Mouse (Mus musculus) embryonic facial prominence, embryonic 14.5 days (tissue): ENCODE measurements around the gene Stard13. TPM values are rescaled to one million over a fixed set of nuclear protein-coding genes. Genes with fewer than 3 reads are reported as not detected.

Source experiments
- ATAC-seq: fragments of 200-750 bp; cut with Nextera tagmentation; 2 replicates; pipeline ENCODE4 v1.8.0; 2017; ENCODE audit warnings: low read depth, moderate number of reproducible peaks, moderate TSS enrichment
- DNase-seq: peaks from one replicate; pipeline ENCODE4 v3.0.0-alpha.2; 2015; ENCODE audit warnings: low spot score
- H3K27ac ChIP-seq: fragments of 300-500 bp; sonication (generic); replicated peaks from 2 replicates; pipeline ENCODE4 v1.5.1; 2014; ENCODE audit warnings: low read depth, mild to moderate bottlenecking, low read length, moderate library complexity
- H3K27me3 ChIP-seq: fragments of 300-500 bp; sonication (generic); replicated peaks from 2 replicates; pipeline ENCODE4 v1.6.1; 2014; ENCODE audit warnings: low read length; ENCODE audit not compliant: control insufficient read depth, insufficient read depth
- H3K36me3 ChIP-seq: fragments of 300-500 bp; sonication (generic); 2 replicates; pipeline ENCODE4 v1.6.1; 2014; ENCODE audit warnings: low read length, mixed read lengths; ENCODE audit not compliant: control insufficient read depth, insufficient read depth
- H3K4me1 ChIP-seq: fragments of 300-500 bp; sonication (generic); 2 replicates; pipeline ENCODE4 v1.6.1; 2014; ENCODE audit warnings: antibody characterized with exemption, low read length; ENCODE audit not compliant: control insufficient read depth, insufficient read depth
- H3K4me2 ChIP-seq: fragments of 300-500 bp; sonication (generic); 2 replicates; pipeline ENCODE4 v1.6.1; 2014; ENCODE audit warnings: low read depth, mild to moderate bottlenecking, low read length, moderate library complexity, mixed read lengths
- H3K4me3 ChIP-seq: fragments of 300-500 bp; sonication (generic); 2 replicates; pipeline ENCODE4 v1.5.1; 2014; ENCODE audit warnings: low read depth, mild to moderate bottlenecking, low read length
- H3K9ac ChIP-seq: fragments of 300-500 bp; sonication (generic); 2 replicates; pipeline ENCODE4 v1.6.1; 2014; ENCODE audit warnings: low read depth, mild to moderate bottlenecking, low read length, moderate library complexity, mixed read lengths
- H3K9me3 ChIP-seq: fragments of 300-500 bp; sonication (generic); 2 replicates; pipeline ENCODE4 v1.6.1; 2016; ENCODE audit warnings: low read length; ENCODE audit not compliant: control insufficient read depth
- WGBS: fragments of 180-500 bp; shearing (Covaris S2); extraction: QIAGEN DNeasy Blood & Tissue Kit; methylation state at CpG from one replicate; pipeline ENCODE4 v1.1.7; 2014; 5-methylcytosine and 5-hydroxymethylcytosine counted together
- polyA plus RNA-seq: library from polyadenylated mRNA; unstranded; fragments of >200 nt; fragmentation: Nextera tagmentation; extraction: Ambion mirVana; gene quantifications from 2 replicates; pipeline ENCODE4 v1.2.1, GENCODE M21; 2014

The Stard13 gene
- polyA plus RNA-seq, 1 experiment from 2014 or later: 13.3 TPM

- no peaks in the 10 kb centered on the region for H3K4me1 ChIP-seq
- 0 out of 2 replicates have a peak overlapping the region, but pooled peaks have one; percentile 4 for H3K4me2 ChIP-seq
- DNase-seq: peak; percentile 19
- WGBS: 59% methylated on average over 8 of the region's 8 CpGs
- no peaks in the 10 kb centered on the region for H3K27me3 ChIP-seq
- H3K9me3 ChIP-seq: no peaks in the 10 kb centered on the region
- no peaks in the 10 kb centered on the region for H3K36me3 ChIP-seq
- H3K9ac ChIP-seq: no peak overlapping the region
- H3K27ac ChIP-seq: no peak overlapping the region
- ATAC-seq: no peak
- no peak overlapping the region for H3K4me3 ChIP-seq
These were observed 18.6 kb upstream of the Stard13 start for GRCm38 (mm10) chr5:151252213-151252612.

- no peak overlapping the region for H3K4me3 ChIP-seq
- H3K27me3 ChIP-seq: no peaks in the 10 kb centered on the region
- H3K36me3 ChIP-seq: no peaks in the 10 kb centered on the region
- no peak overlapping the region for H3K9ac ChIP-seq
- no peak for ATAC-seq
- 85% methylated on average over 8 of the region's 8 CpGs for WGBS
- no peak for DNase-seq
- no peaks in the 10 kb centered on the region for H3K4me1 ChIP-seq
- H3K27ac ChIP-seq: no peak overlapping the region
- no peaks in the 10 kb centered on the region for H3K9me3 ChIP-seq
- no peak overlapping the region for H3K4me2 ChIP-seq
These were observed 18.0 kb upstream of the Stard13 start for GRCm38 (mm10) chr5:151251656-151252055.

GRCm38 (mm10) chr5:151248671-151249620 lies 15.3 kb upstream of the Stard13 start:
- WGBS: 66% methylated on average over 10 of the region's 10 CpGs

DNA sequence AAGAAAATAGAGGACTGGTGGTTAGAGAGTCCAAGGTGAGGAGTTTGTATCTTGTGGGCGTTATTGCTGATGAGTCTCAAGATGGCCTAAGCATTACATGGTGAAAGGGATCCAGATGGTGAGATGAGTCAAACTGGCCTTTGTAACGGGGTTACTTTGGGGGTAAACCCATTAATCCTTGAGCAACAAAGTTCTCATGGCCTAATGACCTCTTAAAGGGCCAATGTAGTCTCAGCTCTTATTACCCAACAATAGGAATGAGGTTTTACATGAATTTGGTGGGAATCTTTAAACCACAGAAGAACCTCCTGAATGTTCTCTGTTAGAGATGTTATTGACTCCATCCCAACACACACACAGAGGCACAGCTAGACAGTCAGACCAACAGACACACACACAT lies 14.4 kb upstream of the Stard13 start:
- H3K9me3 ChIP-seq: no peaks in the 10 kb centered on the region
- no peak overlapping the region for H3K4me3 ChIP-seq
- 69% methylated on average over 2 of the region's 2 CpGs for WGBS
- no peak overlapping the region for H3K9ac ChIP-seq
- no peaks in the 10 kb centered on the region for H3K36me3 ChIP-seq
- DNase-seq: no peak
- H3K4me1 ChIP-seq: no peaks in the 10 kb centered on the region
- no peaks in the 10 kb centered on the region for H3K27me3 ChIP-seq
- H3K4me2 ChIP-seq: no peak overlapping the region
- no peak for ATAC-seq
- no peak overlapping the region for H3K27ac ChIP-seq

More at GRCm38 (mm10) chr5:151248671-151249620, 15.3 kb upstream of the Stard13 start:
- no peaks in the 10 kb centered on the region for H3K36me3 ChIP-seq
- H3K9me3 ChIP-seq: no peaks in the 10 kb centered on the region
- DNase-seq (no peak), ATAC-seq (no peak)
- H3K27me3 ChIP-seq: no peaks in the 10 kb centered on the region
- no peaks in the 10 kb centered on the region for H3K4me1 ChIP-seq
- H3K4me2 ChIP-seq: no peak overlapping the region
- H3K4me3 ChIP-seq: no peak overlapping the region
- H3K9ac ChIP-seq: no peak overlapping the region
- H3K27ac ChIP-seq: no peak overlapping the region

- Histone ChIP-seq H3K4me3 (no peak overlapping the region), H3K9me3 (no peaks in the 10 kb centered on the region), H3K4me1 (no peaks in the 10 kb centered on the region), H3K9ac (no peak overlapping the region), H3K36me3 (no peaks in the 10 kb centered on the region), H3K27me3 (no peaks in the 10 kb centered on the region), H3K4me2 (no peak overlapping the region), H3K27ac (no peak overlapping the region)
- WGBS: 47% methylated on average over 11 of the region's 11 CpGs
- ATAC-seq (no peak), DNase-seq (no peak)
These were observed 13.7 kb upstream of the Stard13 start for GRCm38 (mm10) chr5:151247115-151247875.

GRCm38 (mm10) chr5:151246287-151246686 lies 12.7 kb upstream of the Stard13 start:
- no peaks in the 10 kb centered on the region for H3K9me3 ChIP-seq
- no peak overlapping the region for H3K9ac ChIP-seq
- H3K27me3 ChIP-seq: no peaks in the 10 kb centered on the region
- ATAC-seq (no peak), DNase-seq (no peak)
- H3K4me2 ChIP-seq: no peak overlapping the region
- WGBS: 89% methylated on average over 2 of the region's 2 CpGs
- H3K4me3 ChIP-seq: no peak overlapping the region
- no peaks in the 10 kb centered on the region for H3K4me1 ChIP-seq
- H3K27ac ChIP-seq: no peak overlapping the region
- no peaks in the 10 kb centered on the region for H3K36me3 ChIP-seq

DNA sequence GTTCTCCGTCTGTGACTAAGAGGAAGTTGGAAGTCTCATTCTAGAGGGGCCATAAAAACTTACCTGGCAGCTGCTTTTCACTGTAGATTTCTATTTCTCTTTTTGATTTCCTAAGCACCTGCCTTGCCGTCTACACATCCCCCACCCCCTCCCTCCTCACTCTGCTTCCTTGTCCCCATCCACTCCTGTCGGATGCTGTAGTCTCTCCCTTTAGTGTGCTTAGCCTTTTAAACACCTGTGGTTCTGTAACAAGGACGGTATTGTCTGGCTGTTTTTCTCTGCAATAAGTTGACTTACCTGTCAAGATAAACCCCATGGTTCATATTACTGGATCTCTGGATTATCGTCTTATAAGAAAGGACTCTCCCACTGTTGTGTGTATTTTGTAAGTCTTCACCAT lies 11.9 kb upstream of the Stard13 start:
- no peak overlapping the region for H3K9ac ChIP-seq
- H3K4me3 ChIP-seq: no peak overlapping the region
- H3K27me3 ChIP-seq: no peaks in the 10 kb centered on the region
- DNase-seq: no peak
- H3K4me2 ChIP-seq: no peak overlapping the region
- H3K27ac ChIP-seq: no peak overlapping the region
- H3K9me3 ChIP-seq: no peaks in the 10 kb centered on the region
- 81% methylated on average over 5 of the region's 5 CpGs for WGBS
- H3K4me1 ChIP-seq: no peaks in the 10 kb centered on the region
- H3K36me3 ChIP-seq: no peaks in the 10 kb centered on the region
- no peak for ATAC-seq

DNA sequence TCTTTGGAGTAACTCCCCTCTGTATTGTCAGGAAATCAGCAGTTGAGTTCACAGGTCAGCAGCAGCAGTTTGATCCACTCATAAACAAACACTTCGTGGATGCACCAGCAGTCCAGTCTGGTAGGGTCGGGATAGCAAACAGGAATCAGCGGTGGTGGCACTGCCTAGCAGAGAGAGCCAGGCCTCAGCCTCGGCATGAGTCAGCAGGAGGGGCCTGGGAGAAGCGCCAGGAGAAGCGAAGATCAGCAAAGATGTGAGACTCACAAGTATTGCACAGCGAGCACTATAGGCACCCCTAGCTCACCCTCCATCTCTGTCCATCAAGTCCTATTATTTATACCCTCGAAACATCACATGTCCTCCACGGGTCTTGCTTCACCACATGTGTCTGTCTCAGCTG lies 5.1 kb upstream of the Stard13 start:
- Histone ChIP-seq H3K4me2 (no peak overlapping the region), H3K36me3 (no peaks in the 10 kb centered on the region), H3K27ac (no peak overlapping the region), H3K9ac (no peak overlapping the region), H3K27me3 (no peaks in the 10 kb centered on the region; the same call in 1 of the 2 replicates), H3K9me3 (no peaks in the 10 kb centered on the region), H3K4me1 (no peaks in the 10 kb centered on the region), H3K4me3 (no peak overlapping the region)
- WGBS: 77% methylated on average over 9 of the region's 9 CpGs
- DNase-seq (no peak), ATAC-seq (no peak)
